Comparison of ENCODE assay signal across 8 mouse cellular contexts in the genomic region with DNA sequence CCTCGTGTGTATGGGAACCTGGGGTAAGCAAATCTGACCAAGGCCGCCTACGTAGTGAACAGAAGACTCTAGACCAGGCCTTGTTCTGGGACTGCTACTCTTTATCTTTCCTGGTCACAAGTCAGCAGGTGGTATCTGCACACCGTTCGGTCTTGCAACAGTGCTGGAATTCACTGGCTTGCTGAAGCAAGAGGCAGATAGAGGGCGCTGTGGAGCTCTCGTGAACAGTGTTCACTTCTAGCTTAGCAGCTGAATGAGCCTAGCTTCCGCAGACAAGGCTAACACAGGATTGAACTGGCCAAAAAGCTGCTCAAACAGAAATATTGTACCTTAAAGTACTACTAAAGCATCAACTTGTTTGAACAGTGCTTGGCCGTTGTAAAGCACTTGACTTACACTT.
DNase-seq lines count a peak whose midpoint lies in the region; ATAC-seq and TF ChIP-seq lines count a peak whose summit lies in the region.

No protein-coding gene starts in this region.

- peak; percentile 59 for TF ChIP-seq CTCF in bone marrow macrophage, adult 2 months (IDR thresholded peaks at IDR 0.05; ENCODE audit: low read depth, low read length)

- H3K27me3 ChIP-seq in forebrain, embryonic 11.5 days (ENCODE audit: control insufficient read depth, insufficient read depth, low read length) = peaks cover 7% of the 10 kb centered on the region; the same call in 1 of the 2 replicates
- H3K27me3 ChIP-seq in lung, embryonic 16.5 days (ENCODE audit: control insufficient read depth, insufficient read depth, low read depth, low read length) = peaks cover 19% of the 10 kb centered on the region

- TF ChIP-seq POLR2A in bone marrow macrophage, adult 2 months (IDR thresholded peaks at IDR 0.05; ENCODE audit: borderline replicate concordance, low read depth, low read length) = no peak

- intact Hi-C loops in heart, postnatal 14 days (cut with DNase I) = loop anchor here (5.0 to 10.0 kb wide), 6 partner anchors 97 to 709 kb away; no protein-coding TSS in a partner anchor

- peak; percentile 58 for ATAC-seq in forebrain, embryonic 11.5 days (replicated peaks; ENCODE audit: low FRiP score)
- peak; percentile 74 for ATAC-seq in lung, embryonic 16.5 days (ENCODE audit: low read depth)

- no peak overlapping the region for H3K9ac ChIP-seq in forebrain, embryonic 11.5 days (ENCODE audit: low read length)
- H3K9ac ChIP-seq in lung, embryonic 16.5 days (ENCODE audit: low read length) = no peak overlapping the region

- H3K4me2 ChIP-seq in forebrain, embryonic 11.5 days (ENCODE audit: low read depth, low read length, severe bottlenecking) = no peak overlapping the region
- no peak overlapping the region for H3K4me2 ChIP-seq in lung, embryonic 16.5 days (ENCODE audit: low read depth, low read length)

- peaks cover 43% of the 10 kb centered on the region for H3K4me1 ChIP-seq in bone marrow macrophage, adult 2 months (ENCODE audit: control insufficient read depth, insufficient read depth, low read length)
- peaks cover 6% of the 10 kb centered on the region; the same call in 1 of the 2 replicates for H3K4me1 ChIP-seq in forebrain, embryonic 11.5 days (replicated peaks; ENCODE audit: control insufficient read depth, insufficient read depth, low read length)
- no peaks in the 10 kb centered on the region; the same call in 1 of the 2 replicates for H3K4me1 ChIP-seq in lung, embryonic 16.5 days (replicated peaks; ENCODE audit: control insufficient read depth, insufficient read depth, low read length)

- no peaks in the 10 kb centered on the region for H3K36me3 ChIP-seq in forebrain, embryonic 11.5 days (ENCODE audit: control insufficient read depth, insufficient read depth, low read length)
- no peaks in the 10 kb centered on the region for H3K36me3 ChIP-seq in lung, embryonic 16.5 days (ENCODE audit: control insufficient read depth, insufficient read depth, low read length)

- WGBS in forebrain, embryonic 11.5 days = 22% methylated on average over 9 of the region's 9 CpGs
- 29% methylated on average over 9 of the region's 9 CpGs for WGBS in lung, embryonic 16.5 days

- peak; percentile 95 for DNase-seq in ES-CJ7 (ENCODE audit: low read depth, low spot score)
- DNase-seq in forebrain, embryonic 11.5 days (ENCODE audit: low spot score) = peak; percentile 90
- peak; percentile 76 to 89 for DNase-seq in heart, postnatal 14 days
- DNase-seq in layer of hippocampus, adult 18-20 months (ENCODE audit: low spot score in 2 of 2) = peak; percentile 28 to 84
- peak; percentile 87 for DNase-seq in retina, postnatal 1 day
- DNase-seq in thymus, postnatal 4 days = peak; percentile 95

- H3K27ac ChIP-seq in bone marrow macrophage, adult 2 months (ENCODE audit: insufficient read depth, low read depth, low read length) = no peak overlapping the region
- no peak overlapping the region for H3K27ac ChIP-seq in forebrain, embryonic 11.5 days (ENCODE audit: low read depth, low read length)
- H3K27ac ChIP-seq in lung, embryonic 16.5 days (ENCODE audit: low read length) = no peak overlapping the region

- no peak overlapping the region for H3K4me3 ChIP-seq in bone marrow macrophage, adult 2 months (ENCODE audit: insufficient read depth, low read length)
- H3K4me3 ChIP-seq in forebrain, embryonic 11.5 days (ENCODE audit: low read depth, low read length) = no peak overlapping the region
- no peak overlapping the region for H3K4me3 ChIP-seq in lung, embryonic 16.5 days (ENCODE audit: low read length)

- H3K9me3 ChIP-seq in forebrain, embryonic 11.5 days (ENCODE audit: control insufficient read depth, low read length) = no peaks in the 10 kb centered on the region
- no peaks in the 10 kb centered on the region for H3K9me3 ChIP-seq in lung, embryonic 16.5 days (ENCODE audit: control insufficient read depth, low read length)
